Mouse (Mus musculus) layer of hippocampus, adult 11-12 months (tissue): ENCODE data around the gene Arl5c.
A peak's percentile ranks its signal among the peaks of the same experiment; 100 is the strongest.
"Not testable (repeated sequence)": the region's sequence is repeated elsewhere in the genome, so short reads cannot be mapped to it uniquely, and the experiment has no call there.

ENCODE experiments used
- DNase-seq: peaks from one replicate; pipeline ENCODE4 v3.0.0; 2022; ENCODE audit warnings: low spot score

Arl5c gene

GRCm38 (mm10) chr11:97959300-97959680, 36.7 kb downstream of the Arl5c start:
- DNase-seq = no peak

GRCm38 (mm10) chr11:97958641-97959299, 37.2 kb downstream of the Arl5c start:
- DNase-seq = no peak

DNA sequence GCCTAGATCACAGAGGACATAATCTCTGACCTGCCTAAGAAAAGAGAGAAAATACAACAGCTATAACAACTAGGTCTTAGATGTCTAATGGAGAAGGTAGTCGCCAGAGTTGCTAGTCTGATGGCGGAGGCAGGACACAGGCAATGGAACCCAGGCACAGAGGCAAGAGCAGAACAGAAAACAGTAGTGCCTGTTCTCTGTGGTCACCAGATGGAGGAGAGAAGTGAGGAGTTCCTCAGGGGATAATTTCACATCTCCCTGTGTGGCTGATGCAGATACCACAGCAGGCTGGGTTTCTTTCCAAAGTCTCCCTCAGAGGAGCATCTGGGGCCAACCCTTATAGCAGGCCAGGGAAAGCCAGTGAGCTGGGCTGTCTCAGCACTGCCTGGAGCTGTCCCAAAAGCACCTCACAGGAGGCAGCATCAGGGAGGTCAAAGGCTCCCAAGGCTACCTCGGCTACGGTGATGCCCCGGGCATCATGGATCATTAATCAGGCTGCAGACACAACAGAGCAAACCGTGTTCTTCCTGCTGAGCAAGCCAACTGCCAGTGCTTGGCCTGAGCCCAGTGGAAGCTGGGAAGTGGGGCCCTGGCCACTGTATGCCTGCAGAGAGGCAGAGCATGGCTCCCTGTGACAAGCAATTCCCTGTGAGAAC, 38.9 kb downstream of the Arl5c start:
- no peak for DNase-seq

DNA sequence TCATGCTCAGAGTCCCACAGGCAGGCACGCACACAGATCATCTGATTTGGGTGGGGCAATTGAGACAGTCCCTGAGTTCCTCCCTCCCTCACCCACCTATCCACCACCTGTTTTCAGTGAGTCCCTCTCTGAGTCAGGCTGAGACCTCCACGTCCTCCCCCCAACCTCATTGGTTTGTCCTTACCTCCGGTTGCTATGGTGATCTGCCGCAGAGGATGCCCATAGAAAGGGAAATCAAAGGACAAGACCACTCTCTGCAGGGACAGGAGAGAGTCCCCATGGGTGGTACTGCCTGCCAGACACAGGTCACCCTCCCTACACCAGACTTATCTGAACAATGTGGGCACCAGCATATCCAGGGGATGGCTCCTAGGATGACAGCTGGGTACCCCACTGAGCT, 40.1 kb downstream of the Arl5c start:
- no peak for DNase-seq

- no peak for DNase-seq
These were observed 40.7 kb downstream of the Arl5c start for GRCm38 (mm10) chr11:97955146-97955902.

DNA sequence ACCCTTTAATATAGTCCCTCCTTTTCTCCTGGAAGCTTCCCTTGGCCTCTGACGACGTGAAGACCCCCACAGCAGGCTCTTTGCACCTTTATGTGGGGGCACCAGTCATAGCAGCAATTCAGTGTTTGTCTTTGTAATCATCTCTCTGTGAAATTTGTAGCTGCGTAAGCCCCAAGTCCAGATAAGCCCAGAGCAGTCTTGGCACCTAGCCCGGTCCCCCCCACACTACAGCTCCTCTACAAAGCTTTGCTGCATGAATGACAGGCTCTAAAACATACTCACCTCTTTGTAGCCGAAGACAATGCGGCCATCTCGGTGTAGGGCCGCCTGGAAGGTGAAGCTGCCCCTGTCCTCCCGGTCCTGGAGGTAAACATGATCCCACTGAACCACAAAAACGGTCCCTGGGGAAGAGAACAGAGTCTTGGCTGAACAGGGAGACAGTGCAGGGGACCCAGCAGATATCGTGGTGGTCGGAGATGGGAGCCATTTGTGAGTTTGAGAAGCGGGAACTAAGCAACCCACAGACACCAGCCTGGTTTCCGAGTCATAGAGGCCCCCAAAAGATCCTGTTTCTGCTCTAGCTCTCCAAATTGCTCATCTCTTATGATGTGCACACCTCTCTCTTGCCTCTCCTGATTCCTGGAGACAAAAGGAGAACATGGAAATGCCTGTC, 41.4 kb downstream of the Arl5c start:
- no peak for DNase-seq

DNA sequence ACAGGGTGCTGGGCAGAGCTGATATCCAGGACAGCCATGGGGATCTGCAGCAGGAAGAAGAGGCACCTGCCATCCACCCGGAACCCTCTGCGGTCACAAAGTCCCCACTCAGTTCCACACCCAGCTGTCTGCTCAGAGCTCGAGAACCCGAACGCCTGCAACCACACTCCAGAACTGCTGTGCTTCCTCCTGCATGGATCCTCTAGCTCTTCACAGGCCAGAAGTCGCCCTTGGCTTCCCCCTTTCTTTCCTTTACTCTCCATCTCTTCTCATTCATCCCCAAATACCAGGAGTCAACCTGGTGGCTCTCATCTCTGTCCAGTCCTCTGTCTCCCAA, 42.1 kb downstream of the Arl5c start:
- no peak for DNase-seq

- no peak for DNase-seq
These were observed 42.6 kb downstream of the Arl5c start for GRCm38 (mm10) chr11:97953179-97953938.

DNA sequence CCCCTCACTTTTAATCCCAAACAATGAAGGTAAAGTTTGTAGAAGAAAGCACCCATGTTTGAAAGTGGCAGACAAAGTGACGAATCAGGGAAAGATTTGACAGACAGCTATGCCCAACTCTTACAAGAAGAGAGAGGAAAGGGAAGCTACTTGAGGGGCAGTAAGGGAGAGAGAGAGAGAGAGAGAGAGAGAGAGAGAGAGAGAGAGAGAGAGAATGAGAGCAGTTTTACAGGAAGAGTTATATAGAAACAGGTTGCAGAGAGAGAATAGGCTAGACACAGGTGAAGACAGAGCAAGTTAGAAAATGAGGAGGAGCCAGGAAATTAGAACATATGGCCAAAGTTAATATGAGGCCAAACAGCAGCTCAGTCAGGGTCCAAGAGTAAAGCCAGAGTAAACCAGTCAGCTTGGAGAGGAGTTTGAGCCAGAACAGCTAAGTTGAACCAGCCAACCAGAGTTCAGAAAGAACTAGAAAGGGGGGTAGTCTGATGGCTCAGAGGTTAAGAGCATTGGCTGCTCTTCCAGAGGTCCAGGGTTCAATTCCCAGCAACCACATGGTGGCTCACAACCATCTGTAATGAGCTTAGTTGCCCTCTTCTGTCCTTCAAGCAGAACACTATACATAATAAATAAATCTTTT, 43.5 kb downstream of the Arl5c start:
- DNase-seq = no peak

DNA sequence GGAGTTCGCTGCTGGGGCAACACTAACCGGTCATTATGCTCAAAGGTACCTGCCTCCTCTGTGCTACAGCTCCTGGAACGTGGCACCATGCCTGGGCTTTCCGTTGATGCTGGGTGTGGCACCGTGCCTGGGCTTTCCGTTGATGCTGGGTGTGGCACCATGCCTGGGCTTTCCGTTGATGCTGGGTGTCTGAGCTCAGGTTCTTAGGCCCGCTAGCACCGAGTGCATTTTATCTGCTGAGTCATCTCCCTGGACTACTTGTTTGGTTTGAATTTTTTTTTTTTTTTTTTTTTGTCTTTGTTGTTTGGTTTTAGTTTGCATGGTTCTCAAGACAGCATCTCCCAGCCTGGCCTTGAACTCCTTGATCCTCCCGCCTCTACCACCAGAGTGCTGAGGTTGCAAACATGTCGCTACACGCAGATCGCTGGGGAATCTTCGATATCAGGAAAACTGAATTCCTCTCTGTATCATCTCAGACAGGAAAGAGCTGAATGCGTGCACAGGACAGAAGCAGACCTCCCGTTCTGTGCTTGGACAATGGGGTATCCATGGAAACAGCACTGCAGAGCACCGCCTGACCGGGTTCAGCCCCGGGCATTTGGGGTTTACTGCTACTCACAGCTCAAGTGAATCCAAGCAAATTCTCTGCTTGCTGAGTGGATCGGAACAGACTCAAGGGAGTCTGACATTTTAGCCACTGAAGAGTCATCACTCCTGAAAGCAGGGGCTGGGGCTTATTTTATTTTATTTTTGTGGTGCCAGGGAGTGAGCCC, 46.1 kb downstream of the Arl5c start:
- no peak for DNase-seq

DNA sequence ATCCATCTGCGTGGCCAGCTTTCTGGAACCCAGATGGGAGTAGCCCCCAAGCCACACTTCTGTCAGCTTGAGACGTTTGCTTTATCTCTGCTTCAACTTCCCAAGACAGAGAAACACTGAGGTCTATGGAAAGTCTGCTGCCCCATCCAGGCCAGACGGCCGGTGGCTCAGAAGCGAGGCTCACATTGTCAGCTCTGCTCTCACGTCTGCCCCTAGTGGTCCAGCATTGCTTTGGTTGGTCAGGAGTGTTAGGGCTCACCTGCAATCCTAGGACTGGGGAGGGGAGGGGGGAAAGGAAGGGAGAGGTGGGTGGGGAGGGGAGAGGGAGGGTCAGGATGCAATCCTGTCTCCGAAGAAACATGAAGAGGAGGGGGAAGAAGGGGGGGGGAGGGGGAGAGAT, 48.6 kb downstream of the Arl5c start:
- no peak for DNase-seq

DNA sequence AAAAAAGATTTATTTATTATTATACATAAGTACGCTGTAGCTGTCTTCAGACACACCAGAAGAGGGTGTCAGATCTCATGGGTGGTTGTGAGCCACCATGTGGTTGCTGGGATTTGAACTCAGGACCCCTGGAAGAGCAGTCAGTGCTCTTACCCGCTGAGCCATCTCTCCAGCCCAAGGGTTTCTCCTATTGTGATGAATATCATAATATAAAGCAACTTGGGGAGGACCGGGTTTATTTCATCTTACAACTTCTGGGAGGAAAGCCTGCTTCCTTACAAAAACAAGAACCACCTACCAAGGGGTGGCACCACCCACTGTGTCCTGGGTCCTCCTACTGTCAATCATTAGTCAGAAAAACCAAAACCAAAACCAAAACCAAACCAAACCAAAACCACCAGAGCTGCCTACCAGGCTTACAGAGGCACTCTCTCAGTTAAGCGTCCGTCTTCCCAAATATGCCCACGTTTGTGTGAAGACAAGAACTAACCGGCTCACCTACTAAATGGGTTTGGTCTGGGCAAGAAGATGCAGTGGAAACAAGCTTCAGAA, 50.2 kb downstream of the Arl5c start:
- not testable (repeated sequence) for DNase-seq

DNA sequence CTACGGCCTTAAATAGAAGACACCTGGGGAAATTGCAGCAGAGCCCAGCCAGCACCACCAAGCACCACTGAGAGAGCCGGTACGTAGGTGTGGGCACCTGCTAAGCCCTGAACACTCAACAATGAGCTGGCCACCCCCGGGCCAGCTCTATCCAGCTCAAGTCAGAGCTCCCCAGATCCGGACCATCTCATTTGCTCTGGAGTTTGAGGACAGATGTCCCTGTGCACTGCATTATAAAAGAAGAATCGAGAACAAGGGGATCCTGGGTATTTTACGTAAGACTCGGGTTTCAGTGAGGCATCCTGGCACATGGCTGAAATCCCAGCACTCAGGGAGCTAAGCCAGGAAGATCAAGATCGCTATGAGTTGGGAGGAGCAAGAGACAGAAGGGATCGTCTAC, 51.0 kb downstream of the Arl5c start:
- peak; percentile 33 for DNase-seq

- no peak for DNase-seq
These were observed 52.7 kb downstream of the Arl5c start for GRCm38 (mm10) chr11:97943256-97943655.

DNA sequence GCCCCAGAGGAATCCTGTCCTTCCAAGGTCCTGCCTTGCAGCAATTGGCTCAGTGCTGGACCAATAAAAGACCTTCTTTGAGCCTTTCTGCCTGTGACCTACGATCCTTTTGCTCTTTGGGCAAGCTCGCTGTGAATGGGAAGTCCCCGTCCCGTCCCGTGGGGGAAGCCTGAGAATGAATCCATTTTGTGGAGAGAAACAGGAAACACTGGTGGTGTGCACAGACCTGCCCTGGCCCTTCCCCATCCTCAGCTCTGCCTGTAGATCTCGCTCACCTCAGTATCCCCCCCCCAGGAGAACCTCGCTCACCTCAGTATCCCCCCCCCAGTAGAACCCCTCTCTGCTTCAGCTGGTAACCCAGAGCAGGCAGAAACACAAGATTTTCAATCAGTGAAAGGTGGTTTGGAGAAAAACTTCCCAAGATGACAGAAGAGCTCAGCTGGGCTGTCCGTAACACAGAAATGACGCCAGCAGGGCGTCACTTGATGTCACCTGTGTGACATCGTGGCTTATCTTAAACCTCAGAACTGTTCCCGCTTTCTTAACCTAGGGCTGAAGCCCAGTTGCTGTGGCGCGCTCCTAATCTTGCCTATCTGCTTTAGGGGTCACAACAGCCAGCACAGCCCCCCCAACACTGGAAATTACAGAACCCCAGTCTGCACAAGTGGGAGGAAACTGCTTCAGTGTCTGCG, 53.4 kb downstream of the Arl5c start:
- DNase-seq = no peak
